In genomic region chr14:62570299-62570698, GRCm38 (mm10) we compare ENCODE assay signal across 9 mouse cellular contexts. TPM values are rescaled to one million over a fixed set of nuclear protein-coding genes. Genes with fewer than 3 reads are reported as not detected.
DNase-seq lines count a peak whose midpoint lies in the region; ATAC-seq lines count a peak whose summit lies in the region.
"Had no signal": no experiment of that assay in that cellular context is flagged by ENCODE, and none has a peak within 500 bp of the region (broad histone marks: within the 10 kb centered on the region; RNA-seq: fewer than 3 reads in every experiment).

No protein-coding gene starts in this region.

- DNase-seq in limb, embryonic 10.5 days (ENCODE audit: low spot score), result no peak
- peak; percentile 55 for DNase-seq in intestine, embryonic 14.5 days (ENCODE audit: low spot score)
- no peak for DNase-seq in testis, postnatal 10 days (ENCODE audit: low spot score)
- DNase-seq: cerebellum, adult 9-10 months had no signal

- no peak overlapping the region for H3K4me3 ChIP-seq in limb, embryonic 15.5 days
- no peak overlapping the region for H3K4me3 ChIP-seq in limb, embryonic 10.5 days
- no peak overlapping the region for H3K4me3 ChIP-seq in heart, embryonic 12.5 days
- no peak overlapping the region for H3K4me3 ChIP-seq in intestine, embryonic 14.5 days (ENCODE audit: low read depth, low read length)
- H3K4me3 ChIP-seq in stomach, embryonic 14.5 days (ENCODE audit: low read depth, low read length), result no peak overlapping the region
- H3K4me3 ChIP-seq in forebrain, embryonic 12.5 days (replicated peaks), result no peak overlapping the region

- 24% methylated on average over 4 of the region's 4 CpGs for WGBS in limb, embryonic 15.5 days
- 31% methylated on average over 4 of the region's 4 CpGs for WGBS in limb, embryonic 10.5 days
- 23% methylated on average over 4 of the region's 4 CpGs for WGBS in heart, embryonic 12.5 days
- WGBS in intestine, embryonic 14.5 days, result 14% methylated on average over 4 of the region's 4 CpGs
- 12% methylated on average over 4 of the region's 4 CpGs for WGBS in stomach, embryonic 14.5 days
- 74% methylated on average over 4 of the region's 4 CpGs for WGBS in forebrain, embryonic 12.5 days

- no peak overlapping the region for H3K9ac ChIP-seq in limb, embryonic 15.5 days
- no peak overlapping the region for H3K9ac ChIP-seq in heart, embryonic 12.5 days
- no peak overlapping the region for H3K9ac ChIP-seq in intestine, embryonic 14.5 days (ENCODE audit: low read length)
- H3K9ac ChIP-seq in stomach, embryonic 14.5 days (replicated peaks; ENCODE audit: low read depth, low read length), result no peak overlapping the region
- H3K9ac ChIP-seq in forebrain, embryonic 12.5 days, result no peak overlapping the region

- H3K27ac ChIP-seq in limb, embryonic 15.5 days, result 0 out of 2 replicates have a peak overlapping the region, but pooled peaks have one; percentile 17
- no peak overlapping the region for H3K27ac ChIP-seq in limb, embryonic 10.5 days
- peak overlapping the region; percentile 48 for H3K27ac ChIP-seq in heart, embryonic 12.5 days (ENCODE audit: poor library complexity, severe bottlenecking)
- peak overlapping the region; percentile 34; the same call in 1 of the 2 replicates for H3K27ac ChIP-seq in intestine, embryonic 14.5 days (ENCODE audit: low read depth)
- no peak overlapping the region; the same call in 1 of the 2 replicates for H3K27ac ChIP-seq in stomach, embryonic 14.5 days (ENCODE audit: low read length)
- no peak overlapping the region for H3K27ac ChIP-seq in forebrain, embryonic 12.5 days

- no peak for ATAC-seq in limb, embryonic 15.5 days (ENCODE audit: insufficient number of reproducible peaks, low FRiP score, low TSS enrichment, low read depth)
- no peak for ATAC-seq in heart, embryonic 12.5 days (ENCODE audit: insufficient number of reproducible peaks, low FRiP score)
- no peak for ATAC-seq in intestine, embryonic 14.5 days (replicated peaks; ENCODE audit: low FRiP score, low TSS enrichment, low read depth)
- peak; percentile 33; the same call in 1 of the 2 replicates for ATAC-seq in stomach, embryonic 14.5 days (ENCODE audit: insufficient number of reproducible peaks, insufficient read depth, low FRiP score, low read depth)
- ATAC-seq in forebrain, embryonic 12.5 days (ENCODE audit: low FRiP score), result no peak

- H3K27me3 ChIP-seq in limb, embryonic 15.5 days, result no peaks in the 10 kb centered on the region
- 0 out of 2 replicates have a peak, but pooled peaks cover 11% of the 10 kb centered on the region for H3K27me3 ChIP-seq in limb, embryonic 10.5 days (ENCODE audit: low read depth, poor library complexity, severe bottlenecking)
- H3K27me3 ChIP-seq in heart, embryonic 12.5 days (replicated peaks), result 0 out of 2 replicates have a peak, but pooled peaks cover 5% of the 10 kb centered on the region
- H3K27me3 ChIP-seq in intestine, embryonic 14.5 days (replicated peaks; ENCODE audit: control insufficient read depth, insufficient read depth, low read length), result no peaks in the 10 kb centered on the region
- no peaks in the 10 kb centered on the region for H3K27me3 ChIP-seq in stomach, embryonic 14.5 days (ENCODE audit: control insufficient read depth, insufficient read depth, low read length)
- H3K27me3 ChIP-seq in forebrain, embryonic 12.5 days, result no peaks in the 10 kb centered on the region

- H3K36me3 ChIP-seq in limb, embryonic 15.5 days, result no peaks in the 10 kb centered on the region
- no peaks in the 10 kb centered on the region for H3K36me3 ChIP-seq in limb, embryonic 10.5 days
- H3K36me3 ChIP-seq in heart, embryonic 12.5 days, result no peaks in the 10 kb centered on the region
- no peaks in the 10 kb centered on the region for H3K36me3 ChIP-seq in intestine, embryonic 14.5 days (ENCODE audit: control insufficient read depth, insufficient read depth, low read length)
- no peaks in the 10 kb centered on the region for H3K36me3 ChIP-seq in stomach, embryonic 14.5 days (ENCODE audit: control insufficient read depth, insufficient read depth, low read length)
- H3K36me3 ChIP-seq in forebrain, embryonic 12.5 days (replicated peaks), result peaks cover 7% of the 10 kb centered on the region; the same call in 1 of the 2 replicates

- no peak overlapping the region for H3K4me2 ChIP-seq in limb, embryonic 15.5 days
- no peak overlapping the region for H3K4me2 ChIP-seq in heart, embryonic 12.5 days
- no peak overlapping the region for H3K4me2 ChIP-seq in intestine, embryonic 14.5 days (ENCODE audit: low read length)
- no peak overlapping the region for H3K4me2 ChIP-seq in stomach, embryonic 14.5 days (replicated peaks; ENCODE audit: low read depth, low read length)
- H3K4me2 ChIP-seq in forebrain, embryonic 12.5 days, result no peak overlapping the region

- peaks cover 10% of the 10 kb centered on the region for H3K4me1 ChIP-seq in limb, embryonic 15.5 days
- peaks cover 14% of the 10 kb centered on the region for H3K4me1 ChIP-seq in limb, embryonic 10.5 days
- H3K4me1 ChIP-seq in heart, embryonic 12.5 days (replicated peaks), result peaks cover 28% of the 10 kb centered on the region
- peaks cover 12% of the 10 kb centered on the region for H3K4me1 ChIP-seq in intestine, embryonic 14.5 days (replicated peaks; ENCODE audit: control insufficient read depth, insufficient read depth, low read length)
- H3K4me1 ChIP-seq in stomach, embryonic 14.5 days (ENCODE audit: control insufficient read depth, insufficient read depth, low read length), result 0 out of 2 replicates have a peak, but pooled peaks cover 9% of the 10 kb centered on the region
- H3K4me1 ChIP-seq in forebrain, embryonic 12.5 days, result peaks cover 15% of the 10 kb centered on the region

- H3K9me3 ChIP-seq in limb, embryonic 15.5 days, result no peaks in the 10 kb centered on the region
- H3K9me3 ChIP-seq in limb, embryonic 10.5 days (replicated peaks), result no peaks in the 10 kb centered on the region
- H3K9me3 ChIP-seq in heart, embryonic 12.5 days (replicated peaks), result no peaks in the 10 kb centered on the region
- no peaks in the 10 kb centered on the region for H3K9me3 ChIP-seq in intestine, embryonic 14.5 days (ENCODE audit: control insufficient read depth, low read length)
- H3K9me3 ChIP-seq in stomach, embryonic 14.5 days (ENCODE audit: control insufficient read depth, low read depth, low read length), result no peaks in the 10 kb centered on the region
- H3K9me3 ChIP-seq in forebrain, embryonic 12.5 days, result no peaks in the 10 kb centered on the region

RNA-seq across cellular contexts. Expression of gene Gm4131, which starts 3.6 kb away (rescaled TPM):
- not detected in 2 replicates for polyA plus RNA-seq in limb, embryonic 15.5 days (2015; fragmentation: Nextera tagmentation; extraction: Ambion mirVana)
- not detected in 2 replicates for polyA plus RNA-seq in limb, embryonic 10.5 days (2016; fragmentation: Nextera tagmentation; extraction: Ambion mirVana)
- 0.20 TPM in 1 of 2 replicates, not detected in the other for polyA plus RNA-seq in heart, embryonic 12.5 days (2016; fragmentation: Nextera tagmentation; extraction: Ambion mirVana)
- not detected in 2 replicates for polyA plus RNA-seq in intestine, embryonic 14.5 days (2014; fragmentation: Nextera tagmentation; extraction: Ambion mirVana)
- polyA plus RNA-seq in stomach, embryonic 14.5 days (2014; fragmentation: Nextera tagmentation; extraction: Ambion mirVana), result not detected in 2 replicates
- 0.41 TPM in 1 of 2 replicates, not detected in the other for polyA plus RNA-seq in forebrain, embryonic 12.5 days (2016; fragmentation: Nextera tagmentation; extraction: Ambion mirVana)
- polyA plus RNA-seq: thymus, postnatal 0 days had no signal

RNA-seq across cellular contexts. Expression of gene Fam124a, which starts 14.8 kb away (rescaled TPM):
- polyA plus RNA-seq in limb, embryonic 15.5 days (2015; fragmentation: Nextera tagmentation; extraction: Ambion mirVana), result 3.7 and 4.4 TPM in 2 replicates
- polyA plus RNA-seq in limb, embryonic 10.5 days (2016; fragmentation: Nextera tagmentation; extraction: Ambion mirVana), result 0.15 and 0.30 TPM in 2 replicates
- 1.9 and 3.1 TPM in 2 replicates for polyA plus RNA-seq in heart, embryonic 12.5 days (2016; fragmentation: Nextera tagmentation; extraction: Ambion mirVana)
- polyA plus RNA-seq in intestine, embryonic 14.5 days (2014; fragmentation: Nextera tagmentation; extraction: Ambion mirVana), result 3.3 and 4.0 TPM in 2 replicates
- 3.5 and 4.1 TPM in 2 replicates for polyA plus RNA-seq in stomach, embryonic 14.5 days (2014; fragmentation: Nextera tagmentation; extraction: Ambion mirVana)
- polyA plus RNA-seq in forebrain, embryonic 12.5 days (2016; fragmentation: Nextera tagmentation; extraction: Ambion mirVana), result 13.5 and 18.2 TPM in 2 replicates

Comparison
In these comparisons a context has a peak if more than half of its experiments do, and no peak if none do; other contexts are left out.
1. H3K27ac ChIP-seq: peak in limb, embryonic 15.5 days (single experiment), heart, embryonic 12.5 days (single experiment) and intestine, embryonic 14.5 days (single experiment); none in limb, embryonic 10.5 days (single experiment), stomach, embryonic 14.5 days (single experiment) and forebrain, embryonic 12.5 days (single experiment).